Mouse (Mus musculus): ENCODE measurements around the gene Terb1. TPM values are rescaled to one million over a fixed set of nuclear protein-coding genes. Genes with fewer than 3 reads are reported as not detected.
A peak's percentile ranks its signal among the peaks of the same experiment; 100 is the strongest.

The Terb1 gene
- 0.05 TPM in 1 of 2 replicates, not detected in the other for polyA plus RNA-seq (2012; rRNA removed)

DNA sequence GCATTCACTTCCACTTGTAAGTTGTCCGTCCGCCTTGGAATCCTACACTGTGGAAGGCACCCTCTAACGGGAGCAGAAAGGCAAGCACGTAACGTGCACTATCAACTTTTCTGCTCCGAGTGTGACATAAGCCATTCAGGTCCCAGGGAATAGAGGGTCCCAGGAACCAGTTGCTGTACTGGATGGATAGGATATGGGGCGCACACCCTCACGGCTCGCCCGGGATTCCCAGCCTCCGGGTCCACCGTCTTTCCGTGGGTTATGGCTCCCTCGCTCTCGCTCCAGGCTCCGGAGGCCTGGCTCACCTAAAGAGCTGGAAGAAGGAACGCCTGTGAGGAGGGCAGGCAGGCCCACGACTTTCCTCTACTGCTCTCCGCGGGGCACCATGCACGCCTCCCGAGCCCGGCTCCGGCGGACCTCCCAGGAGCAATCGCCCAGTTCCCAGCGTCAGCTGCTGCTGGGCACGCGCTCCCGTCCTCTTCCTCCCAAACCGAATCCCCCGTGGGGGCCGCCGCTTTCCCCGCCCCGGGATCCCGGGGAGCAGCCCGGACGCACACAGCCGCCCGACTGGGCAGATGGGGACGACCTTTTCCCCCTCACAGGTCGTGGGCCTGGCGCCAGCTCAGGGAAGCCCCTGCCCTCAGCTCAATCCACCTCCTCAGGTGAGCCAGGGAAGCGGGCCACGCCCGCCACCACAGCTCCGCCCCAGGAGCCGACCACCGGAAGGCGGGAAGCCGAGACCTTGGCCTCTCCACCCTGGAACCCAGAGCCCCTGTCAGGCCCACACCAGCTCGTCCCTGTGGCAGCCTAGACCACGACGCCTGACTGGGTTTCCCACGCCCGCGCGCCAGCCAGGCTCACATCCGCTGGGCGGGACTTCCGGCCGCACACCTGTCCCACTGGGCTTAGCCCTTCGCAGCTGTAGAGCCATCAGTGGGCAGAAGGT is at the start of gene Terb1:
Gene Terb1, minus strand, starts transcription at position 850 of the 946 bp plus-strand sequence.
- 3% methylated on average over 64 of the region's 64 CpGs for WGBS

DNA sequence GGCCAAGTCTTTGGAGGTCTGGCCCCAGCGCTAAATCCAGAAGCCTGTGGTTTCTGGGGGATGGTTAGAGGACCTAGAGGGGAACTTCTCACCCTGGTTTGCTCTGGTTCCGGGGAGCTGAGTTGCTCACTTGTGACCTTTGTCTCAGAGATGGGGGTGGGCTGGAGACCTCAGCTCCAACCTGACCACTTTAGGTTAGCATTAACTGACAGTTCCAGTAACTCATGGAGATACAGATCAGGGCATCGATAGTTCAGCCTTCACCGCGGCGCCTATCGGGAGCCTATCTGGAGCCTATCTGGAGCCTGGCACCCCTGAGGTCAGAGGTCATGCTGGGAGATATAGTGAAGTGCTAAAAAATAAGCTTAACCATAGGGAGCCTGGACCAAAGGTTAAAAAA is 47.5 kb upstream of the Terb1 start:
- H3K4me1 ChIP-seq (ENCODE audit: control insufficient read depth, insufficient read depth, low read length), result no peaks in the 10 kb centered on the region
- TF ChIP-seq POLR2A (IDR thresholded peaks at IDR 0.05; ENCODE audit: low read depth, low read length) (no peak), CTCF (conservative IDR thresholded peaks at IDR 0.05; ENCODE audit: insufficient read depth, insufficient read length, low read depth, low read length) (no peak)
- no peaks in the 10 kb centered on the region for H3K27me3 ChIP-seq (replicated peaks; ENCODE audit: control insufficient read depth, insufficient read depth, low read length)
- 71% methylated on average over 7 of the region's 7 CpGs for WGBS
- H3K27ac ChIP-seq (ENCODE audit: insufficient read depth, low read depth, low read length), result no peak overlapping the region
- no peak for DNase-seq
- no peak overlapping the region for H3K4me3 ChIP-seq (ENCODE audit: insufficient read depth, low read depth, low read length)
- H3K36me3 ChIP-seq (ENCODE audit: control insufficient read depth, insufficient read depth, low read length), result no peaks in the 10 kb centered on the region

More for the DNA sequence above, at the start of gene Terb1:
- TF ChIP-seq CTCF (conservative IDR thresholded peaks at IDR 0.05; ENCODE audit: insufficient read depth, insufficient read length, low read depth, low read length), result 0 out of 2 replicates have a peak, but pooled peaks have one; percentile 13
- TF ChIP-seq POLR2A (IDR thresholded peaks at IDR 0.05; ENCODE audit: low read depth, low read length), result no peak
- no peaks in the 10 kb centered on the region for H3K4me1 ChIP-seq (ENCODE audit: control insufficient read depth, insufficient read depth, low read length)
- no peaks in the 10 kb centered on the region; the same call in 1 of the 2 replicates for H3K36me3 ChIP-seq (ENCODE audit: control insufficient read depth, insufficient read depth, low read length)
- H3K27ac ChIP-seq (ENCODE audit: insufficient read depth, low read depth, low read length), result no peak within 1 kb of the TSS
- no peaks in the 10 kb centered on the region for H3K27me3 ChIP-seq (replicated peaks; ENCODE audit: control insufficient read depth, insufficient read depth, low read length)
- peak within 1 kb of the TSS; percentile 58 for H3K4me3 ChIP-seq (ENCODE audit: insufficient read depth, low read depth, low read length)
- peak; percentile 54 for DNase-seq

DNA sequence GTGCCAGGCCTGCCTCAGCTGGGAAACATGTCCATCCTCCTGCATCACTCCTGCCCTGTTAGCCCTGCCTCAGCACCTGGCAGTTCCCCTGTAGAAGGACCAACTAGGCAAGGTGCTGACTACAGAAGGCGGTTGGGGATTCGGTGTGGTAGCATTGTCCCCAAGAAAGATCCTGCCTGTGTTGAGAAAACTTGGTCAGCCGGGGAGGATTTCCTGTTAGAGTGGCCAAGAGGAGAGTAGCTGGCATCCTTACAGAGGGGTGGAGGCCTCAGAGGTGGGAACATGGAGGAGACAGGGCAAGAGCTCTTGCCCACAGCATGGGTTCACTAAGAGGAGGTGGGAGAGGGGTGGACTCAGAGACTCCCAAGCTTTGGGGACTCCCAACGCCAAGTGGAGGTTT is 45.5 kb upstream of the Terb1 start:
- no peak overlapping the region for H3K27ac ChIP-seq (ENCODE audit: insufficient read depth, low read depth, low read length)
- DNase-seq, result peak; percentile 29

DNA sequence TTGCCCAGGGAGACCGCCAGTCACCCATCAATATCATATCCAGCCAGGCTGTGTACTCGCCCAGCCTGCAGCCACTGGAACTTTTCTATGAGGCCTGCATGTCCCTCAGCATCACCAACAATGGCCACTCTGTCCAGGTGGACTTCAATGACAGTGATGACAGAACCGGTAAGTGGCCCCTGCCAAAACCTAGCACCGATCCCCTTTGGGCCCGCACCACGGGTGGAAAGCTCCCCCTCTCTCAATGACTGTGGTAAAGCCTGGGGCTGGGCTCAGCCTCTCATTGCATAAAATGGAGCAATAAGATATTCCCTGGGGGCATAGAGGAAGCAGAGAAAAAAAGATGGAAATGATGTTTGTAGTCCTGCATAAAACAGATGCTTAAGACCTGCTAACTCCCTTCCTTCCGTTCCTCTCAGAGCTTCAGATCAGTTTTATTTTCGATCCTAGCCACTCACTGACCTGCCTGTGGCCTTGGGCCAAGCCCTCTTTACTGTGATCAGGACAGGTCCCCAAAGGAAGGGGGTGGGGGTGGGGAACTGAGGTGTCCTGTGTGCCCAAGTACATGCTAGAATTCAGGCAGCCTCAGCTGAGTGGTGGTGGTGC is 33.8 kb upstream of the Terb1 start:
- TF ChIP-seq CTCF (conservative IDR thresholded peaks at IDR 0.05; ENCODE audit: insufficient read depth, insufficient read length, low read depth, low read length) (no peak), POLR2A (IDR thresholded peaks at IDR 0.05; ENCODE audit: low read depth, low read length) (no peak)
- no peak overlapping the region for H3K4me3 ChIP-seq (ENCODE audit: insufficient read depth, low read depth, low read length)
- H3K36me3 ChIP-seq (ENCODE audit: control insufficient read depth, insufficient read depth, low read length), result no peaks in the 10 kb centered on the region
- no peaks in the 10 kb centered on the region for H3K27me3 ChIP-seq (replicated peaks; ENCODE audit: control insufficient read depth, insufficient read depth, low read length)
- DNase-seq, result peak; percentile 60
- no peaks in the 10 kb centered on the region for H3K4me1 ChIP-seq (ENCODE audit: control insufficient read depth, insufficient read depth, low read length)
- H3K27ac ChIP-seq (ENCODE audit: insufficient read depth, low read depth, low read length), result no peak overlapping the region
- 89% methylated on average over 8 of the region's 8 CpGs for WGBS

More for the DNA sequence above, 45.5 kb upstream of the Terb1 start:
- H3K4me1 ChIP-seq (ENCODE audit: control insufficient read depth, insufficient read depth, low read length), result no peaks in the 10 kb centered on the region
- no peaks in the 10 kb centered on the region for H3K27me3 ChIP-seq (replicated peaks; ENCODE audit: control insufficient read depth, insufficient read depth, low read length)
- no peaks in the 10 kb centered on the region for H3K36me3 ChIP-seq (ENCODE audit: control insufficient read depth, insufficient read depth, low read length)
- H3K4me3 ChIP-seq (ENCODE audit: insufficient read depth, low read depth, low read length), result no peak overlapping the region
- WGBS, result 77% methylated on average over 4 of the region's 4 CpGs
- no peak for TF ChIP-seq CTCF (conservative IDR thresholded peaks at IDR 0.05; ENCODE audit: insufficient read depth, insufficient read length, low read depth, low read length)
- TF ChIP-seq POLR2A (IDR thresholded peaks at IDR 0.05; ENCODE audit: low read depth, low read length), result no peak

DNA sequence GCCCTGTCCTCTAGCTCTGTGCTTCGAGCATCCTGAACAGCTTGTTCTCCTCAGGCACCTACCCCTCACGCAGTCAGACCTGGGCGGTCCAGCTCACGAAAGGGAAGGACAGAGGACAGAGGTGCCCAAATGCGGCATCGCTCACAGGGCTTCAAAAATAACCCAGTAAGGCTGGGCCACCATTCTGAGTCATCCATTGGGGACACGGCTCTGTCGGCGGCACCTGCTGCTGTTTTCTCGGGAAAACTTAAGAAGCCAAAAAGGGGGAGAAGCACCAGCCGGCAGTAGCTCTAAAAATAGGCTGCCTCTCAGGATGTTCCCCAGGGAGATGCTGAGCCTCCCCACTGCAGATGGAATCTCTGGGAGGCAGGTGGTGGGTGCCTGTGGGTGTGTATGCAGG is 32.5 kb upstream of the Terb1 start:
- no peak for DNase-seq
- 0 out of 2 replicates have a peak overlapping the region, but pooled peaks have one; percentile 13 for H3K27ac ChIP-seq (ENCODE audit: insufficient read depth, low read depth, low read length)
- no peaks in the 10 kb centered on the region for H3K36me3 ChIP-seq (ENCODE audit: control insufficient read depth, insufficient read depth, low read length)
- TF ChIP-seq CTCF (conservative IDR thresholded peaks at IDR 0.05; ENCODE audit: insufficient read depth, insufficient read length, low read depth, low read length) (no peak), POLR2A (IDR thresholded peaks at IDR 0.05; ENCODE audit: low read depth, low read length) (no peak)
- H3K4me1 ChIP-seq (ENCODE audit: control insufficient read depth, insufficient read depth, low read length), result no peaks in the 10 kb centered on the region
- no peaks in the 10 kb centered on the region for H3K27me3 ChIP-seq (replicated peaks; ENCODE audit: control insufficient read depth, insufficient read depth, low read length)
- 33% methylated on average over 11 of the region's 11 CpGs for WGBS
- peak overlapping the region; percentile 9 for H3K4me3 ChIP-seq (ENCODE audit: insufficient read depth, low read depth, low read length)

DNA sequence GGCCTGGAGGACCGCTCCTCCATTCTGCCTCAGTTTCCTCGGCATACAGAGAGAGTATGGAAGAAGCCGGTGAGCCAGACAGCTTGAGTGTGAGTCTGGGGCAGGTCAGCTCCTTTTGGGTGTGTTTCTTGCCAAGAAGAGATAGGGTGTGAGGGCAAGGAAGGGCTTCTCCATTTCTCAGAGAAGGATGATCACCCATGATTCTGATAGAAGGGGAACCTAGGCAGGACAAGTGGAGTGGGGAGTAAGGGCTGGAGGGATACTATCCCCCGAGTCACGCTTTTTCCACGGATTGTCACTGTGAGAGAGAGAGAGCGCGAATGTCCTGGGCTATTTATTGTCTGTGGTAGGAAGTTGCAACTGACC is 31.8 kb upstream of the Terb1 start:
- Histone ChIP-seq H3K27ac (ENCODE audit: insufficient read depth, low read depth, low read length) (no peak overlapping the region), H3K4me3 (ENCODE audit: insufficient read depth, low read depth, low read length) (peak overlapping the region; percentile 57), H3K36me3 (ENCODE audit: control insufficient read depth, insufficient read depth, low read length) (no peaks in the 10 kb centered on the region), H3K4me1 (ENCODE audit: control insufficient read depth, insufficient read depth, low read length) (no peaks in the 10 kb centered on the region), H3K27me3 (replicated peaks; ENCODE audit: control insufficient read depth, insufficient read depth, low read length) (no peaks in the 10 kb centered on the region)
- TF ChIP-seq POLR2A (IDR thresholded peaks at IDR 0.05; ENCODE audit: low read depth, low read length) (no peak), CTCF (conservative IDR thresholded peaks at IDR 0.05; ENCODE audit: insufficient read depth, insufficient read length, low read depth, low read length) (no peak)
- DNase-seq, result no peak
- 13% methylated on average over 8 of the region's 8 CpGs for WGBS

All from kidney, adult 2 months (tissue).